Mouse (Mus musculus): Measurements from ENCODE around the gene Xylt1. TPM values are rescaled to one million over a fixed set of nuclear protein-coding genes. Genes with fewer than 3 reads are reported as not detected.

Gene Xylt1
- polyA plus RNA-seq, 1 experiment from 2014 or later: 1.8 TPM

GRCm38 (mm10) chr7:117566833-117567232 lies 186.1 kb downstream of the Xylt1 start:
- 80% methylated on average over 1 of the region's 1 CpGs for WGBS
- Histone ChIP-seq H3K4me2 (no peak overlapping the region), H3K9me3 (no peaks in the 10 kb centered on the region), H3K4me1 (replicated peaks) (0 out of 2 replicates have a peak, but pooled peaks cover 9% of the 10 kb centered on the region), H3K27ac (no peak overlapping the region), H3K27me3 (no peaks in the 10 kb centered on the region), H3K4me3 (replicated peaks) (no peak overlapping the region), H3K9ac (replicated peaks) (no peak overlapping the region), H3K36me3 (no peaks in the 10 kb centered on the region)
- no peak for ATAC-seq (ENCODE audit: insufficient number of reproducible peaks, insufficient read depth, low FRiP score, low TSS enrichment, low read depth)

GRCm38 (mm10) chr7:117567252-117567651 lies 186.5 kb downstream of the Xylt1 start:
- Histone ChIP-seq H3K9me3 (no peaks in the 10 kb centered on the region), H3K27ac (no peak overlapping the region), H3K9ac (replicated peaks) (no peak overlapping the region), H3K4me3 (replicated peaks) (no peak overlapping the region), H3K36me3 (no peaks in the 10 kb centered on the region), H3K4me1 (replicated peaks) (0 out of 2 replicates have a peak, but pooled peaks cover 9% of the 10 kb centered on the region), H3K4me2 (no peak overlapping the region), H3K27me3 (no peaks in the 10 kb centered on the region)
- no peak for ATAC-seq (ENCODE audit: insufficient number of reproducible peaks, insufficient read depth, low FRiP score, low TSS enrichment, low read depth)
- 65% methylated on average over 5 of the region's 5 CpGs for WGBS

- Histone ChIP-seq H3K9me3 (no peaks in the 10 kb centered on the region), H3K9ac (replicated peaks) (no peak overlapping the region), H3K36me3 (no peaks in the 10 kb centered on the region), H3K4me3 (replicated peaks) (no peak overlapping the region), H3K4me2 (no peak overlapping the region), H3K27me3 (no peaks in the 10 kb centered on the region), H3K4me1 (replicated peaks) (0 out of 2 replicates have a peak, but pooled peaks cover 9% of the 10 kb centered on the region), H3K27ac (no peak overlapping the region)
- no peak for ATAC-seq (ENCODE audit: insufficient number of reproducible peaks, insufficient read depth, low FRiP score, low TSS enrichment, low read depth)
- WGBS: 68% methylated on average over 11 of the region's 11 CpGs
Measured at GRCm38 (mm10) chr7:117567653-117568340, 187.0 kb downstream of the Xylt1 start.

- peaks cover 15% of the 10 kb centered on the region; the same call in 1 of the 2 replicates for H3K4me1 ChIP-seq (replicated peaks)
- no peak overlapping the region for H3K9ac ChIP-seq (replicated peaks)
- no peak overlapping the region for H3K4me2 ChIP-seq
- WGBS: 95% methylated on average over 2 of the region's 2 CpGs
- no peaks in the 10 kb centered on the region for H3K9me3 ChIP-seq
- H3K27me3 ChIP-seq: no peaks in the 10 kb centered on the region
- ATAC-seq (ENCODE audit: insufficient number of reproducible peaks, insufficient read depth, low FRiP score, low TSS enrichment, low read depth): no peak
- H3K36me3 ChIP-seq: no peaks in the 10 kb centered on the region
- no peak overlapping the region for H3K4me3 ChIP-seq (replicated peaks)
- no peak overlapping the region for H3K27ac ChIP-seq
Measured at GRCm38 (mm10) chr7:117571131-117571530, 190.4 kb downstream of the Xylt1 start.

- 71% methylated on average over 5 of the region's 5 CpGs for WGBS
- H3K36me3 ChIP-seq: no peaks in the 10 kb centered on the region
- no peak overlapping the region for H3K4me3 ChIP-seq (replicated peaks)
- no peaks in the 10 kb centered on the region for H3K9me3 ChIP-seq
- ATAC-seq (ENCODE audit: insufficient number of reproducible peaks, insufficient read depth, low FRiP score, low TSS enrichment, low read depth): no peak
- H3K9ac ChIP-seq (replicated peaks): no peak overlapping the region
- no peak overlapping the region for H3K4me2 ChIP-seq
- no peaks in the 10 kb centered on the region for H3K27me3 ChIP-seq
- H3K27ac ChIP-seq: no peak overlapping the region
- peaks cover 15% of the 10 kb centered on the region; the same call in 1 of the 2 replicates for H3K4me1 ChIP-seq (replicated peaks)
Measured at GRCm38 (mm10) chr7:117571713-117572112, 190.9 kb downstream of the Xylt1 start.

GRCm38 (mm10) chr7:117573170-117573569 lies 192.4 kb downstream of the Xylt1 start:
- Histone ChIP-seq H3K4me1 (replicated peaks) (peaks cover 11% of the 10 kb centered on the region; the same call in 1 of the 2 replicates), H3K4me3 (replicated peaks) (no peak overlapping the region), H3K36me3 (no peaks in the 10 kb centered on the region), H3K27me3 (no peaks in the 10 kb centered on the region), H3K9ac (replicated peaks) (no peak overlapping the region), H3K4me2 (no peak overlapping the region), H3K9me3 (no peaks in the 10 kb centered on the region), H3K27ac (no peak overlapping the region)
- ATAC-seq (ENCODE audit: insufficient number of reproducible peaks, insufficient read depth, low FRiP score, low TSS enrichment, low read depth): no peak
- WGBS: 59% methylated on average over 6 of the region's 6 CpGs

- no peaks in the 10 kb centered on the region for H3K27me3 ChIP-seq
- no peaks in the 10 kb centered on the region for H3K36me3 ChIP-seq
- ATAC-seq (ENCODE audit: insufficient number of reproducible peaks, insufficient read depth, low FRiP score, low TSS enrichment, low read depth): no peak
- WGBS: 46% methylated on average over 4 of the region's 4 CpGs
- no peaks in the 10 kb centered on the region for H3K9me3 ChIP-seq
- H3K4me1 ChIP-seq (replicated peaks): peaks cover 11% of the 10 kb centered on the region; the same call in 1 of the 2 replicates
- no peak overlapping the region for H3K4me3 ChIP-seq (replicated peaks)
- no peak overlapping the region for H3K4me2 ChIP-seq
- no peak overlapping the region for H3K9ac ChIP-seq (replicated peaks)
- H3K27ac ChIP-seq: no peak overlapping the region
Measured at GRCm38 (mm10) chr7:117575417-117575816, 194.6 kb downstream of the Xylt1 start.

GRCm38 (mm10) chr7:117577035-117577434 lies 196.3 kb downstream of the Xylt1 start:
- Histone ChIP-seq H3K9ac (replicated peaks) (no peak overlapping the region), H3K4me2 (no peak overlapping the region), H3K36me3 (no peaks in the 10 kb centered on the region), H3K27me3 (no peaks in the 10 kb centered on the region), H3K4me3 (replicated peaks) (no peak overlapping the region), H3K27ac (no peak overlapping the region), H3K4me1 (replicated peaks) (peaks cover 6% of the 10 kb centered on the region; the same call in 1 of the 2 replicates), H3K9me3 (no peaks in the 10 kb centered on the region)
- ATAC-seq (ENCODE audit: insufficient number of reproducible peaks, insufficient read depth, low FRiP score, low TSS enrichment, low read depth): no peak
- WGBS: 97% methylated on average over 6 of the region's 6 CpGs

- Histone ChIP-seq H3K36me3 (no peaks in the 10 kb centered on the region), H3K4me1 (replicated peaks) (no peaks in the 10 kb centered on the region), H3K27ac (no peak overlapping the region), H3K9ac (replicated peaks) (no peak overlapping the region), H3K9me3 (no peaks in the 10 kb centered on the region), H3K27me3 (no peaks in the 10 kb centered on the region), H3K4me2 (no peak overlapping the region), H3K4me3 (replicated peaks) (no peak overlapping the region)
- WGBS: 76% methylated on average over 5 of the region's 5 CpGs
- no peak for ATAC-seq (ENCODE audit: insufficient number of reproducible peaks, insufficient read depth, low FRiP score, low TSS enrichment, low read depth)
Measured at GRCm38 (mm10) chr7:117585164-117585563, 204.4 kb downstream of the Xylt1 start.

- Histone ChIP-seq H3K4me1 (replicated peaks) (no peaks in the 10 kb centered on the region), H3K9ac (replicated peaks) (no peak overlapping the region), H3K9me3 (no peaks in the 10 kb centered on the region), H3K36me3 (no peaks in the 10 kb centered on the region), H3K4me3 (replicated peaks) (no peak overlapping the region), H3K27me3 (no peaks in the 10 kb centered on the region), H3K4me2 (no peak overlapping the region), H3K27ac (no peak overlapping the region)
- ATAC-seq (ENCODE audit: insufficient number of reproducible peaks, insufficient read depth, low FRiP score, low TSS enrichment, low read depth): no peak
Measured at GRCm38 (mm10) chr7:117586811-117587210, 206.0 kb downstream of the Xylt1 start.

GRCm38 (mm10) chr7:117587234-117587929 lies 206.6 kb downstream of the Xylt1 start:
- Histone ChIP-seq H3K4me3 (replicated peaks) (no peak overlapping the region), H3K36me3 (no peaks in the 10 kb centered on the region), H3K9me3 (no peaks in the 10 kb centered on the region), H3K27ac (no peak overlapping the region), H3K4me1 (replicated peaks) (no peaks in the 10 kb centered on the region), H3K9ac (replicated peaks) (no peak overlapping the region), H3K27me3 (no peaks in the 10 kb centered on the region), H3K4me2 (no peak overlapping the region)
- no peak for ATAC-seq (ENCODE audit: insufficient number of reproducible peaks, insufficient read depth, low FRiP score, low TSS enrichment, low read depth)
- WGBS: 85% methylated on average over 6 of the region's 6 CpGs
